Mouse (Mus musculus) retina, adult 2 months (tissue): ENCODE results near the gene Elf4.

Experiments
- DNase-seq: peaks from one replicate; pipeline ENCODE4 v3.0.0-alpha.2; 2012; ENCODE audit warnings: low read depth, low spot score

Gene Elf4

DNA sequence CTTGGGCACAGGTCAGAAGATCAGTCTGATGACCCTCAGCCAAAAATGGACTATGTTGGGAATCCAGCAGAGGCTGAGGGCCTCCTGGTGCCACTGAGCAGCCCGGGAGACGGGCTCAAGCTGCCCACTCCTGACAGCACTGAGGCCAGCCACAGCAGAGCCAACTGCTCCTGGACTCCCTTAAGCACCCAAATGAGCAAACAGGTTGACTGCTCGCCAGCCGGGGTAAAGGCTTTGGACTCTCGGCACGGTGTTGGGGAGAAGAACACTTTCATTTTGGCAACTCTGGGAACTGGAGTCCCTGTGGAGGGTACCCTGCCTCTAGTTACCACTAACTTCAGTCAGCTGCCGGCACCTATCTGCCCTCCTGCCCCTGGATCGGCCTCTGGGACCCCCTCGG is 95.1 kb downstream of the Elf4 start:
- DNase-seq, result no peak

GRCm38 (mm10) chrX:48365836-48366577 is 96.9 kb downstream of the Elf4 start:
- no peak for DNase-seq
